Mouse (Mus musculus) T-helper 1 cell (primary cell): ENCODE measurements around the gene Atf7.
"Not testable (repeated sequence)": the region's sequence is repeated elsewhere in the genome, so short reads cannot be mapped to it uniquely, and the experiment has no call there.

Experiments
- in situ Hi-C: fragments of 300-600 bp; cut with MboI, MseI; formaldehyde crosslinking; loops from one replicate; pipeline ENCODE4 v1.15.1; 2025; ENCODE audit warnings: high pct_unique_total_duplicates

Gene Atf7

DNA sequence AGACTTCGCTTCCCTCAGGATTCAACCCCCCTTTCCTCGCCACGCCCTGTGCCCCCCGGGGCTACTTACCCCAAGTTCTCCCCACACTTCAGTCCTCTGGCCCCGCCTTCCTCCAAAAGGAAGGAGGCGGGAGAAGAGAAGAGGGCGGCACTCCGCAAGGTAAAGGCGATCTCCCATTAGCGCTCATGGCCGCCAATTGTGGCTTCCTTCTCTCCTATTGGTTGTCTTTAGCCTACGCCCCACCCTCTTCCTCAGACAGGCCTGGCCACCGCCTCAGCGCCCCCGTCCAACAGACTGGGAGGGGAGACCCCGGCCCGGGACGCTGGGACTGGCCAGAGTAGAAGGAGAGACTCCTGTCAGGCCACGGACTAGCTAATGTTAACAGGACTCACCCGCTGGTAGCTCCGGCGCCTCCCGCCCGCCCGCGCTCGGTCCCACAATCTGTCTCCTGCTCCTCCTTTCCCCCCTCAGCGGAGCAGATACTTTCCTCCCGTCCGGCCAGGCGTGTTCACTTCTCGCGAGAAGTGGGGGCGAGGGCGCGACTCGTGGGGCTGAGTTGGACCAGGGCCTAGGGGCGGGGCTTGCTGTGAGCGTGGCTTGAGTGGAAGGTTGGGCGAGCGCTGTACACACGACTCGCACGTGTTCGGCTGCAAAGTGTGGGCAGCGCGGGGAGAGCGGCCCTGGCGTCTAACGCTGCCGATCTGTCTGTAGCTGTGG lies at the start of gene Atf7, which contains the start of gene Gm28047:
TSS of gene Atf7 (minus strand) at position 495 of the 717 bp plus-strand sequence.
TSS of gene Gm28047 (minus strand) at position 98 of the 717 bp plus-strand sequence.
- in situ Hi-C loops: loop anchor here (5.0 kb wide), 2 partner anchors 42 to 63 kb away; no protein-coding TSS in a partner anchor

DNA sequence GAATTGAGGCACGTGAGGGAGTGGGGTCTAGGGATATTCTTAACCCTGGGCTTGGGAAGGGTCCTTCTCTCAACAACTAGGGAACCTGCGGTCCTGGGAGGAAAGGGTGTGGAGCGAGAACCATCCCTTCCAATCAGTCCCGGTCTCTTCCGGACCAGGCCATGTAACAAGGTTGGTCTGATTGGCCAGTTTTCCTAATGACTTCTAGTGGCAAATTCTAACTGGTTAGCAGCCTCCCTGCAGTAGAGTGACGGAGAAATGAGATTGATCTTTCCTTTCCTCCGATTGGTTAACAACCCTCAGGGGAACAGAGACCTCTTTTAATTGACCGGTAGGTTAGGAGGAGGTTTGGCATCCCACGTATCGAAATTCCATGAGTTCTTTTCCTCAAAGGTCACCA lies 48.3 kb upstream of the Atf7 start:
- in situ Hi-C loops: no loop called here

DNA sequence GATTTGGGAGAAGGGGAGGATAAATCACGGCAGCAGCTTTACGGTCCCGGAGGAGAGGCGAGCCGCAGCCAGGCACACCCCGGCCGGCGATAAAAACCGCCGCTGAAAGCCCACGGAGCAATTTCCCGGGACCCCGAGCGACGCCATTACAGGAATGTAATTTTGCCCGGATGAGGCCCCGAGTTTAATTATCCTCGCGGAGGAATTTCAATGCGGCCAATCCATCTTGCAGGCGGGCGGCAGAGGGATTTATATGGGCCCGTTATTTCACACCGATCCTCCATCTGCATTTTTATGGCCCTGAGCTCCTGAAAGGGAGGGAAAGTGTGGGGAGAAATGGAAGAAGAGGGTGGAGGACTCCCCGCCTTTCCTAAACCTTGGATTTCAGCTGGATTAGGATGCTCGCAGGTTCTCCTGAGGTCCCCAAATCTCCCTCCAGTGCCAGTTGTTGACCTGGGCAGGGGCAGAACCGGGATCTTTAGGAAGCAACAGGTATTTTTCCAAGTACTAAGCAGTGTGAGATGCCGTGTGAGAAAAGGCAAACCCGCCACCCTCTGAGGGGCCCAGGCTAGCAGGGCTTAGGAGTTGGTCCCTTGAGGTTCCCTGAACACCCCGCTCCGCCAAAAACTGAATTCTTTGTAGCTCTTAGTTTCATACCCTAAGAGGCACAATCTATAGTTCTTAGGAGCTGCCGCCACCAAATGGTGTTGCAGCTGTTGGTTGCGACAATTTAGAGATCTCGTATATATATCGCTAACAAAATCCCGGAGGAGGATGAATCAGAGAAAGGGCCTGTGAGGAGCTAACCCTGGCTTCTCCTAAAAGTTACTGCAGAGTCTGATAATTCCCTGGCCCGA lies 47.2 kb upstream of the Atf7 start, which contains the start of gene Atp5g2:
TSS of gene Atp5g2 (minus strand) at position 138 of the 857 bp plus-strand sequence.
- in situ Hi-C loops: no loop called here

DNA sequence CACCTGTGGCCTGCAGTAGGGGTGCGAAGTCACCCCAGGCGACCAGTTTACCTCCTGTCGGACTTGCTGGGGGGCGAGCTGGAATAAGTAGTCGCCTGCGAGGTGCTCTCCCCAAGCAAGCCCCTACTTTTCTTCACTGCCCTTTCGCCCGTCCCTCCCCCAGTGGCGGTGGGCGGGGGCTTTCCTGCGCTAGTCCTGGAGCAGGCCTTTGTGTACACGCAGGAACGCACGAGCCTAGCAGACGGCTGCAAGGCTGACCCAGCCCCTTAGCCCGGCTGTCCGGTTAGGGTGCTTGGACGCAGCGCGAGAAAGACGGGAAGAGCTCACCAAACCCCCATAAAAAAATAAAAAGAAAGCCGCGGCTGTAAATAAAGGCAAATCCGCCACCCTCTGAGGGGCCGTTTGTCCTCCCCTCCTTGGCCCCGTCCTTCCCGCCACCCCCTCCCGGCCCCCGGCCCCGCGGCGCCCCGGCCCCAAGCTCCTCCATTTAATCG lies 46.5 kb upstream of the Atf7 start:
- in situ Hi-C loops: no loop called here

DNA sequence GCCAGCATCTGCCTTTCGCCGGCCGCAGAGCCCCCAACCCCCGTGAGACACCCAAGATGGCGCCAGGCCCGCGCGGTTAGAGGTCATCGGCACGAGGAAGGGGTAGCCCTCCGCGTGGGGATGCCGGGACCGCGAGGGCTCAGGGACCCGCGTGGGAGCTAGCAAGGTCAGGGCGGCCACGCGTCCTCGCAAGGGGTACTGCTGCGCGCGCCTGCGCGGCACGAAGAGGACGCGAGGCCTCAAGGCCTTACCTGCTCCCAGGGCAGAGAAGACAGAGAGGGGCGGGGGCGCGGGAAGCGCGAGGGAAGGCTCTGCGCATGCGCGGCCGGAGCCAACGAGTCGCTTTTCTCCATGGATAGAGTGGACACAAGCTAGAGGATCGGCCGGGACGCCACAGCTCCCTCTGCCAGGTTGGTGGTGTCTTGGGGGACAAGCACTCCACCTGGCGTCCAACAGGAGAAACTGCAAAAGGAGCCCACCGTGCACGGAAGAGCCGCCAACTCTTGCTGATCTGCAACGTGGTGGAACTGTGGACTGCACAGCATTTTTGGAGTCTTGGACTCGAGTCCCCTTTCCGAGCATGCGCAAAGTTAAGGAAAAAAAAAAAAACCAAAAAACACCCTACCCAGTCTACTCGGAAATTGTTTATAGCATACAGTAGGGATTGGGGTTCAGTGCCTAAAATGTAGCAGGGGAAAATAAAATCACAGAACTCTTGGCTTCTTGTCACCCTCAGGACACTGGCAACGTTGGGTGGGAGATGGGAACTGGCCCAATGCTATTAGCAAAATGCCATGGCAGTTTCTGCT lies 45.7 kb upstream of the Atf7 start:
- in situ Hi-C loops: no loop called here

DNA sequence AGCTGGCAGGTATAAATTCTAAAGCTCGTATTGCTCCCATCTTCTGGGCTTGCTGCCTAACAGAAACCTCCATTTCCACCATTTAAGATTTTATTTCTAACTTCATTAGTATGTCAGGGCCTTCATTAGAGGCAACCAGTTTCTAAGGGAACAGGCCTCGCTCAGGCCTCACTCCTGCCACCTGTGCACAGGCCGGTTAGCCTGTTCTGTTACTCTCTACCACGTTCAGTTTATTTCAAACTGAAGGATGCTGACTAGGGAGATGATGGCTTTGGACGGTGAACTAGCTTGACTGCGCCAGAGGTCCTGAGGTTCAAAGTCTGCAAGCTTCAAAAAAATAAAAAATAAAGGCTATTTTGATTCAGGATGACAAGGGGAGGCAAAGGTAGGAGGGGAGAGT lies 45.0 kb upstream of the Atf7 start:
- in situ Hi-C loops: no loop called here

DNA sequence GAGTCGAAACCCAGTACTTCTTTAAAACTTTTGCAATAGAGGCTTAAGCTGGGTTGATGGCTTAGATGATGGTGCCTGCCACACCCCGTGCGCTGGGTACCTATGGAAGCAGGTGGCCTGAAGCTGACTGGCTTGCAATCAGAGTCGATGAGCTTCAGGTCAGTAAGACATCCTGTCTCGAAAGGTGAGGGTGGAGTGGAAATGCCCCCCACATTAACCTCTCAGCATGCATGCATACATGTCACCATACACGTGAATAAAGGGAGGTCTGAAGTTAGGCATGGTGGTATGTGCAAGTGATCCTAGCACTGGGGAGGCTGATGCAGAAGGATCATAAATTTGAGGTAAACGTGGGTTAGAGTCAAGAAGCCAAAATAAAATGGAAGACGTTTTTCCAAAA lies 44.3 kb upstream of the Atf7 start:
- in situ Hi-C loops: loop anchor here (5.0 to 10.0 kb wide), 2 partner anchors 42 to 215 kb away; partner anchors contain the start of genes Atf7, Gm28047 and Prr13

DNA sequence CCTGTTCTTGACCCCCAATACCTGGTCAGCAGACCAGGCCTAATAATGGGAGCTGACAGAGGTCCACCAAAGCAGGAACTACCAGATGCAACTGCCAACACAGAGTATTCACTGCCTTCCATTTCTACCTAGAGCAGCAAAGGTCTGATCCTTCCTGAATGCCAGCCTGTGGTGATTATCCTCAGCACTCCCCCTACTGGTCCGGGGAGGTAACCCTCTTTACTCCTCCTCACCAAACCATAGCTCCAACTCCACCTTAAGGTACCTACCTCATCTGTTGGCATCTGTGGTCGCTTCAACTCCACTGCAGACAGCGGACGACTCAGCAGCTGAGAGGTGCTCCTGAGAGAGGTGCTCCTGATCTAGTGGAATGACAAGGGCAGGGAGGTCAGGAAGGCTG lies 40.2 kb upstream of the Atf7 start:
- in situ Hi-C loops: loop anchor here (5.0 to 10.0 kb wide), 2 partner anchors 38 to 211 kb away; partner anchors contain the start of genes Atf7, Gm28047 and Prr13

DNA sequence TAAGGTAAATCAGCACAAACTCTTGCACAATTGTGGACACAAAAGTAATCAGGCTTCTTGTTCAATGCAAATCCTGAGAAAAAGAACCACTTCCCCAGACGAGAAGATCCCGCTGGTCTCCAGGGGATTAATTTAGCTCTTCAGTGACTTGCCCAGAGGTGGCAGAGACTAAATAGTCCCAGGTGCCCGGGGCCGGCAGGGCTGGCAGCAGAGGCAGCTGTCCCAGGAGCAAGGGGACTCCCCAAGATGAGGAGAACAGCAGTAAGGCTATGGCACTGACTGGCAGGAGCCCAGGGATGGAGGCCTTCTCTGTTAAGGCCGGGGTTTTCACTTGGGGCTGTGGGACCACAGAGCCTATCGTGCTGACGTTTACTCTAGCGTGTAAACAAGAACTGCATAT lies 38.6 kb upstream of the Atf7 start:
- in situ Hi-C loops: loop anchor here (10.0 kb wide), 1 partner anchor 209 kb away; the partner anchor contains the start of gene Prr13

DNA sequence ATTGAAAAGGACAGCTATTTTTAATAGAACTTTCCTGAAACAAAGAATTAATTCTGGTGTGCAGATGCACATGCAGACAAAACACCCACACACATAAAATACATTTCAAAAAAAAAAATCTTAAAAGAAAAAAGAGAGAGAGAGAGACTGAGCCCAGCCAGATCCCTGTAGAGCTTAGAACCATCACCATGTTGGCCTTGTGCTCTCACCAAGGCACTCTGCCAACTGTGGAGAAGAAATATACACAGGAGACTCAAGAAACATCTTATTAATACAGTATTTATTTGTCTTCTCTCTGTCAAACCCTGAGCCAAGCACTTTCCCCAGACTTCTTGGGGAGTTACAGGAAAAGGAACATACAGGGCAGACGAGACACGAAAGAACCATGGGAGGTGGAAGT lies 37.3 kb upstream of the Atf7 start:
- in situ Hi-C loops: loop anchor here (10.0 kb wide), 1 partner anchor 208 kb away; the partner anchor contains the start of gene Prr13

DNA sequence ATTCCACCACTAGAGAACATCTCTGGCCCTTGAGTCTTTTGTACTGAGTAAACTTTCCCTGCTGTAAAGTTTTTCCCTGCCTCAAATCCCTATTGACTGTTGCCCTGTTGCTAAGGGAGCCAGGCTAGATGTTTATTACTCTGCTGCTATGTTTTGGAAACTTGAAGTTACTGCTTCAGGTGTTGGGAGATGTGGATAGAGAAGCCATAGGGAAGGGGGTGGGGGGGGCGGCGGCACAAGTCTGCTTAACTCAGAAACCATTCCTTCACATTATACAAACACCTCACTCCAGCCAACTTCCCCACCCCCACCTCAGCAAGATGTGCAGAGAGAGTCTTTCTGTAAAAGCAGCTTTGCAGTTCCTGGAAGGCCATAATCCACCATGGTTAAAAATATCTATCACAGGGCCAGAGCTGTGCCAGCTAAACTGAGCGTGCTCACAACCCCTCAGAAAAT lies 32.7 kb upstream of the Atf7 start:
- in situ Hi-C loops: no loop called here

DNA sequence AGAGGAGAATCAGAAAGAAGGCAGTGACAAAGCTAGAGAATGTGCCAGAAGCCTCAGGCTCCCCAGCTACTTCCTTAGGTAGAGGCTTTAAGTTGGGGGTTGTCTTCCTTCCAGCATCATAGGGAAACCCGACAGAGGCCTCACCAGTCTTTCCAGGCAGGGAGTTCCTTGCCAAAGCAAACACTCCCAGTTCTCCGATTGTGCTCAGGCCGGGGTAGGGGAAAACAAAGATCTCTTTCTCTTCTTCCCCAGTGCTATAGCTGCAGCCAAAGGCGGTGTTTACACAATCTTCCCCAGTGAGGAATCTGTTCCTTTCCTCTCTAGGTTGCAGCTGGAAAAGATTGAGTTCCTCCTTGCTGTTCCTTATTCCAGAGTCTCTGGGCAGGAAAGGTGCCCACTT lies 31.4 kb upstream of the Atf7 start:
- in situ Hi-C loops: no loop called here

DNA sequence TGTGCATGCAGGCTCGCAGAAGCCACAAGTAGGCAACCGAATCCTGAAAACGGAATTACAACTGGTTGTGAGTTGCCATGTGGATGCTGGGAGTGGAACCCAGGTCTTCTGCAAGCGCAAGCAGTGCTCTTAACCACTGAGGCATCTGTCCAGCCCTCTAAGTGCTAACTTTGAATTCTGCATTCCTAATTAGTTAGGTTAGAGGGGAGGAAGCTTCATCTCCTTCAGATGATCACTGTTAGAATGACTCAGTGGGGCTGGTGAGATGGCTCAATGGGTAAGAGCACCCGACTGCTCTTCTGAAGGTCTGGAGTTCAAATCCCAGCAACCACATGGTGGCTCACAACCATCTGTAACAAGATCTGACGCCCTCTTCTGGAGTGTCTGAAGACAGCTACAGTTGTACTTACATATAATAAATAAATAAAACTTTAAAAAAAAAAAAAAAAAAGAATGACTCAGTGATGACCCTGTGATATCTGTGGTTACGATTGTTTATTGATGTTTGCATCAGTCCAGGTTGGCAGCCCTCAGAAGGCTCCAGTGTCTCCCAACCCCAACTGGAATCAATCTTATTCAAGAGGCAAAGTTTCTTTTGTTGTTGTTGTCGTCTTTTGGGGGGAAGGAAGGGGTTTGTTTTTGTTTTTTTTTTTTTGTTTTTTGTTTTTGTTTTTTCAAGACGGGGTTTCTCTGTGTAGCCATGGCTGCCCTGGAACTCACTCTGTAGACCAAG lies 26.8 kb upstream of the Atf7 start:
- in situ Hi-C loops: not testable (repeated sequence)

DNA sequence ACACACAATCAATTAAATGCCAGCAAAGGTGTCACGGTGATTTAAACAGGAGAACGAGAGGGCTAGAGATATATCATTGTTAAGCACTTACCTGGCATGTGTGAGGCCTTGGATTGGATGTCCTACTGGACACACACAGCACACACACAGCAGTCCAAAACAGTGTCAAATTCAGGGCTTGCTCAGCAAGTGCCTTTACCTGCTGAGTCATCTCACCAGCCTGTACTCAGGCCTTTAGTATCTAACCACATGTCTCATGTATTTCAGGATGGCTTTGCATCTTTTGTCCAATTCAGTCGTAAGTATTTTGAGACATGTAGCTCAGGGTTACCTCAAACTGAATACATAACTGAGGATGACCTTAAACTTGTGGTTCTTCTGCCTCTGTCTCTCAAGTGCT lies 25.8 kb upstream of the Atf7 start:
- in situ Hi-C loops: no loop called here

DNA sequence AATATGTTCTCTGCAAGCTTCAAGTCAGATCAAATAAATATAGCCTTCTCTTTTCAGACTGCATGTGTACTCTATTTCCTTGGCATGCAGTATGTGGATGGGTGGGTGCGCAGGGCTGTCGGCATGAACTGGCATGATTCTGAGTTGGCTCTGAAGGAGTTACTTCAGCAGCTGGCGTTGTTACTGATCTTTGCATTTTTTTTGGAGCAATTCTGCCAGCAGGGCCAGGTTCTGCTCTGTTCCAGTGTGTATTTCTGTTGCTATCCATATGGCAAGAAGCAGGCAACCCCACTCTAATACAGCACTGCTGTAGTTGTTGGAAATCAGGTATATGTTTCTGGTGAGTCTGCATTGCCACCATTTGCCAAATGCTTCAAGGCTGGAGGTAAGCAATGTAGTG lies 10.6 kb upstream of the Atf7 start:
- in situ Hi-C loops: no loop called here

DNA sequence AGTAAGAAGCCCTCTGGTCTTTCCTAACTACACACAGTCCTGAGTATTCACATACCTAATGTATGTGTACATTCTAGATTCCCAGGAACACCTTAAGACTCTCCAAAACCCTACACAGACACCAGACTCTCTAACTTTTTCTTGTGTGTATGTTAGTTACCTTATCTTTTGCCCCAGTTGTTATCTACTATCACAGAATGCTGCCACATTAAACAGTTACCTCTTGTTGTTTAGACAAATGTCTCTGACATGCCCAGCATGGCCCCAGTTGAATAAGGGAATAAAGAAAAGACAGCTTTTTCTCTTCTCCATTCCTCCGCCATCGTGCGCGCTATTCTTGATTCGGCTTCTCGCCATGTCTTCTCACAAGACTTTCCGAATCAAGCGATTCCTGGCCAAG lies 9.4 kb upstream of the Atf7 start:
- in situ Hi-C loops: no loop called here

DNA sequence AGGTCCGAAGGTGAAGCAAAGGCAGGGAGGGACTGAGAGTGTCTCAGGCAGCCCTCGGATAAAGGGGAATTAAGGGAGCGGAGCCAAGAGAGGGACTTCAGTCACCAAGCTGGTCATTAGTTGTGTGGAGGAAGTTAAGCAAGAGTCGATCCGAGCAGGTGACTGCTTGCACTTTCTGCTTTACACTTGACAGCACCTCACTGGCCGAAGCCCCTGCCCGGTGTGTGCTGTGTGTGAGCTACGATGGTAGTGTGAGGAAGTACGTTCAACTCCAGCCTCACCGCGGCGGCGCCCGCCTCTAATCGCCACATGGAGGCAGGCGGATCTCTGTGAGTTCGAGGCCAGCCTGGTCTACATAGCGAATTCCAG lies 407 bp upstream of the Atf7 start:
- in situ Hi-C loops: loop anchor here (5.0 kb wide), 2 partner anchors 42 to 63 kb away; no protein-coding TSS in a partner anchor

DNA sequence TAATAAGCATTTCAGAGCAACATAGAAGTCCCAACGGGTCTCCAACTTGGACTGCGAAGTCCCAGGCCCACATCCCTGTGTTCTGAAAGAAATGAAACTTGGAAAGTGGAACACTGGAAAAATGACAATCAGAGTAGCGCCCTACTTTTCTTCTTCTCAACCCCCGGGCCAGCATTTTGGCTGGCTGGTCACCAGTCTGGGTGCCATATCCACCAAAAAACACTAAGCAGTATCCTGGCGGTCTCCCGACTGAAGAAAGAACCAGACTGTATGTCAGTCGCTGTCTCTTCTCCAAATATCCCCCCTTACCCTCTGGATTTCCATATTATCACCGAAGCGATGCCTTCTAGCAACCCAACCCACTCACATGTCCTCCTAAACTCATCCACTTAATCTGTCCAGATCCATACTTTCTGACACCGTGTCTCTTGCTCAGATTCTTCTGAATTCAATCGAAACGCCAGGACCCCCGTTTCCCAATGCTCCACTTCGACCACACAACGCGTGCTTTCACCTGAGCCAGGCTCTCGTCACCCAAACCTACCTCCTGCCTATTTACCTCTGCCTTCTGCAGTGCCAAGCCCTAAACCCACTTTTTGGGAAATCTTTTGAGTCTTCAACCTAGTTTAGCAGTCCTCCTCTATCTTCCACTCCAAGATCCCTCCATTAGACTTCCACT lies 834 bp downstream of the Atf7 start:
- in situ Hi-C loops: no loop called here

DNA sequence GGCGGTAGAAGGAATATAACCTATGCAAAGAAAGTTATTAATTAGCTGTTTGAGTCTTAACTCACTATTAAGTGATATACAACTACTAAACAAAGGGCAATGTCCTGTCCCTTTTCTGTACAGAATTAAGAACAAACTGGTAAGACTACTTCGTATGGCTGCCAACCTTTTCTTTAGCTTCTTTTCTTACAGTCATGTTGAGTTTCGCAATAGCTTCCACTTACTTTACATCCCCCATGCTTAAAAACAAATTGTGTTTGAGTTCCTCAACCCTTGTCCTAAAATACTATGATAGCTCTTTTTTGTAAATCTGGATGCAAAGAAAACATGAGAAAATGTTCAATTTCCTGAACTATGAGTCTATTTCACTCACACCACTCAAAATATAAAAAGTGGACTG lies 2.1 kb downstream of the Atf7 start:
- in situ Hi-C loops: no loop called here

DNA sequence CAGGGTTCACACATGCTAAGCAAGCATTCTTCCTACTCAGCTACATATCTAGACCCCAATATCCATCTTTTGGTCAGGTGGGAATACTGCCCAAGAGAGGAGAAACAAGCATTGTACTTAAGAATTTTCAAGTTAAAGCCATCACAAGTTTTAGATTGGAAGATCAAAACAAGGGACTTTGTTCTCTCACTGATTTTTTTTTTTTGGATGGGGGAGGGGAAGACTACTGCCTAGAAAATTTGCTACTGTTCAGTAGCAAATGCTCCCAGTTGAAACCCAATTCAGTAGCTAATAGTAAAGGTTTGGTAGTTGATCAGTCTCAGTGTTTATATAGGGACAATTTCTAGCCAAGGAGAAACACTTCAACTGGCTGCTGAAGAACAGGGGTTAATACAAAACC lies 2.7 kb downstream of the Atf7 start:
- in situ Hi-C loops: no loop called here
